Mouse (Mus musculus): ENCODE results near the gene 5530401A14Rik.

DNA sequence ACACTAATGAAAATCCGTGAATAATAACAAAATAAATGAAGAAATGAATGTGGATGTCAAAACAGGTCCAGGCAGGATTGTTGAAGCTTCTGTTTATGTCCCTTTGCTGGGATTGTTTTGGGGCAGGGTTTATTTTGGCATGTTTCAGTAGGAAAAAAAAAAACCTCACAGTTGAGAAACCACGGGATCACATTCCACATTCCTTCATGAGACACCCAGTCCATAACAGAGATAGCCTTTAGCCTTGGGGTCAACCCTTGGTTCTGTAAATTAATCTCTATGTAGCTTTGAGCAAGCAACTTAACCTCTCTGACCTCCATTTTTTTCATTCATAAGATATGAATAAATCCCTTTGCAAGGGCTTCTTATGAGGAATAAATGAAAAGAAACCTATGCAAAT lies 19.5 kb upstream of the 5530401A14Rik start:
- TF ChIP-seq POLR2A (IDR thresholded peaks at IDR 0.05; ENCODE audit: borderline replicate concordance, extremely low read depth, insufficient read depth, insufficient read length, poor library complexity, severe bottlenecking), result no peak
- no peak for TF ChIP-seq CTCF (IDR thresholded peaks at IDR 0.05; ENCODE audit: borderline replicate concordance, extremely low read depth, insufficient read depth, insufficient read length)
